Mouse (Mus musculus): ENCODE measurements around the gene Nrp2.

Nrp2 gene

DNA sequence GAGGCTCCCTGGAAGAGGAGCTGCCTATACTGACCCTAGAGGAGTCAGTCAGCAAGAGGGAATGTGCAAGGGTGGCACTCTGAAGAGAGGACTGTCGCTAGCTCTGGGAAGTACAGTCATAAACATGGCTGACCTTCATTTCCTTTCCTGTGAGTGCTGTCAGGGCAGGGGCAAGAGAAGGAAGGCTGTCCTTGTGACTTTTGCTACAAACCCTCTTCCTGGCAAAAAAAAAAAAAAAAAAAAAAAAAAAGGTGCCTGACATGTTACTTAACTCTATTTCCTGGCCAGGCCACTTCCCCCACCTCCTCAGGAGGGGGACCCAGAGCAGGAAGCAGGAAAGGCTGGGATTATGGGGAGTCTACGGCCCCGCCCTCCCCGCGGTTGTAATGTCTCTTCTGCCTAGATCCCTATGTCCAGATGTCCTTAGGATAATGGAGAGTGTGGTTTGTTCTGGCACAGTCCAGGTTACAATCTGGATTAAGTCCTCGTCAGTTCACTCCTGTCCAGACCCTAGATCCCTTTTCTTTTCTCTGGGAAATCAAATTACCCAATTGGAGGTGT, 21.5 kb downstream of the Nrp2 start:
- peak; percentile 78 for DNase-seq

DNA sequence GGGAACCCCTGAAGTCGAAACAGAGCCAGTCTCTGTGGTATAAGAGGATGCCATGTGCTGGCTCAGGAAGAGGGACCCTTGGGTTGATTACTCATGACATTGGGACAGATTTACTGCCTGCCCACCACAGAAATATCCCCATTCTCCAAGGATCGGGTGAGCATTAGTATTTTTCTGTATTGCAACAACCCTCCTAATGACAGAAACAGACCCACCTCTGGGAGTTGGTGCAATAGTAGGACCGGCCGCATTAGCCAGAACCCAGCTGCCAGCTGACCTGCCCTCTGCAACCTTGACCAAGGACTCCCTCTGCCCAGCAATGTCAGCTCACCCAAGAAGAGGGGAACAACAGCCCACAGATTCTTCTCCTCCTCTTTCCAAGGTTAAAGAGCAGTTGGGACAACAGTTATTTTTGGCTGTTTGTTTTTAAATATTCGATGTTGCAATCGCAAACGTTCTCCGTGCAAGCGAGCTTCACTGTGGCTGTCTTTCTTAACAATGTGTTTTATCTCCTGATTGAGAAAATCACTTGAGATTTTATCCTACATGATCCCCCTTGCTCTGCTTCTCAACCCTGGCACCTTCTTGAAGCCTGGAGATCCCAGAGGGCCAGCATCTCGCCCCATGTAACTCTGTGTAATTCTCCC, 22.1 kb downstream of the Nrp2 start:
- DNase-seq = peak; percentile 62

DNA sequence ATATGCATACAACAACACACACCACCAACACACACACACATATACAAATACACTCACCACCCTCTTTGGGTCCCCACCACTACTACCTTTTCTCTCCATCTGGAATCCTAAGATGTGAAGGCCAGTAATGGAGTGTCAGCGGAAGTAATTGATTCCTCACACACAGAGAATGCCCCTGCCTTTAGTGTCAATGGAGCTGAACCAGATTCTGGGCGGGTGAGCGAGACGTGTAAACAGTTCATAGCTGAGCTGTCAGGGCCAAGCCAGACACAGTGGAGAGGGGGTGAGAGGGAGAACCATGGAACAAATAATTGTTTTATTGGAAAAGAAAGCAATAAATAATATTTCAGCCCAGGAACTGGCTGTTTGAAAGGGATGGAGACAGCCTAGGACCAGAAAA, 24.1 kb downstream of the Nrp2 start:
- DNase-seq = no peak

DNA sequence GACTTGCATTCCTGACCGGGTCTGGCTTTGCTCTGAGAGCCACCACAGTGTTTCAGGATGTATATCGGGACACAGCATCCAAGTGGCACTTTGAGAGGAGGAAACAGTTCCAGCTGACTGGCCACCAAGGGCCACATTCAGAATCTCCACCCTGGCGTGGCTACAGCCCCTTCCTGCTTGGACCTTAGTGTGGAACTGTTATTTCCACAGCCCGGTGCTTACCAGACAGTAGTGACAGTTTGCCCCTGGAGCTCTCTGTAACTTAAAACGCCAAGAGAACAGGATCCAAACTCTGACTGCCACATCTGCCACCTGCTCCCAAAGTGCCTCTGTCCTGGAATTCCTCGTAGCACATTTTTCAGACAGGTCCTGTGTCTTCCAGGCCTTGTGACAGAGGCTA, 25.3 kb downstream of the Nrp2 start:
- no peak for DNase-seq

DNA sequence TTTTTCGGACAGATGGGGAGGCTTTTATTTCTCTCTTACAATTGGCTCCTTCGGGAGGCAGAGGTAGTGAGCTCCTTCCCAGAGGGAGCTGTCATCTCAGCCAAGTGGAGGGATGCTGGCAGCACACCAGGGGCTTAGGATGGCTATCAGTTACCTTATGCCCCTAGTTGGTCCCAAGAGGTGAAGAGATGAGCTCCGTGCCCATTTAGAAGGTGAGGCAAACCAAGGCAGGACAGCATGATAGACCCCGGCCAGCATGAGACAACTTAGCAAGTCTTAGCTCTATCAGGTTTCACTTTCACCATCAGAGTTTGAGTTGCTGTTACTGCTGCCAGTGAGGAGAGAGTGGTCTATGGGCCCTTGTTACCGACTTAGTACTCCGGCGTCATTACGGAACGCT, 25.8 kb downstream of the Nrp2 start:
- no peak for DNase-seq

DNA sequence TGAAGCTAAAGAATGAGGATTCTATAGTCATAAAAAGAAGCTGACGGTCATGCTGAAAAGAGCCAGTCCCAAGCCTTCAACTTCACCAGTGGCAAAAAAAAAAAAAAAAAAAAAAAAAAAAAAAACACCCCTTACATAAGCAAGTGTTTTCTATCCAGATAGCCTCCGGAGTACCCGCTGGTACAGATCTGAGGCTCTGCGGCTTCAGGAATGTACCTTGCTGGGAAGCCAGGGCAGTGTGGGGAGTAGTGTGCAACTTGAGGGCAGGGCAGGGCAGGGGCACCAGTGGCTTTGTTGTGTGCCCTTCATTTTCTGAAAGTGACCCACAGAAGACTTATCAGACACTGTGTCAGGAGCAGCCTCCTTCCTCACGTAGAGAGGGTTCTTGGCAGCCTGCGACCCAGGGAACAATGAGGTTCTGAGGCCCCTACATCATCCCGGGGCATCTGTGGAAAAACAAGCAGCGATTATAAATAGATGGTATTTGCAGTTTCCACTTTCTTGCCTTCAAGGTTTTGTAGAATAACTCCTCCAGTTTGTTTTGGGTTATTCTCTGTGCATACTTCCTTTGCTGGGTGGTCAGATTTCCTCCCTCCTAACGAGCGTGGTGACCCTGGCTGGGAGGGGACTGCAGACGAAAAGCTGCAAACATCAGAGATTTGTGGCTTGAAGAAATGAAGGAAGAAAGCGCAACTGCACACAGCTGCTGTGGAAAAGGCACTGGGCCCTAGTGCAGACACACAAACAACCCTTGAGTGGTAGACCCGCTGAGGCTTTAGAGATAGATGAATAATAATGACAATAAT, 26.5 kb downstream of the Nrp2 start:
- no peak for DNase-seq

DNA sequence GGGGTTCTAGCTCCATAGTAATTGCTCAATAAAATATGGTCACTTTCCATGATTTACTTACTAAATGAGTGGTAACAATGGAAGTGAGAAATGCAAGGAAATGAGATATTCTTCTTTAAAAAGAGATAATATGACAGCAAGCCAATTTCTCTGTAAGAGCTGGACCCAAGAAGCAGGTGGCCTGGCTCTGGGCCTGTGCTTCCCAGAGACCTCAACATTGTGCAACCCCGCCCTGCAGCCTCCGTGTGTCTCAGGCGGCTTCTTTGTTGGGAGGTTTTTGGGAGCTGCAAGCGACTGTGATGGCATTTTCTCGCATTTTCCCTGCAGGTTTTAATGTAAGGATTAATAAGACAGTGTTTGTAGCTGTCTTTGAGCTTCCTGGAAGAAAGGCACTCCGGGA, 29.0 kb downstream of the Nrp2 start:
- DNase-seq = no peak

DNA sequence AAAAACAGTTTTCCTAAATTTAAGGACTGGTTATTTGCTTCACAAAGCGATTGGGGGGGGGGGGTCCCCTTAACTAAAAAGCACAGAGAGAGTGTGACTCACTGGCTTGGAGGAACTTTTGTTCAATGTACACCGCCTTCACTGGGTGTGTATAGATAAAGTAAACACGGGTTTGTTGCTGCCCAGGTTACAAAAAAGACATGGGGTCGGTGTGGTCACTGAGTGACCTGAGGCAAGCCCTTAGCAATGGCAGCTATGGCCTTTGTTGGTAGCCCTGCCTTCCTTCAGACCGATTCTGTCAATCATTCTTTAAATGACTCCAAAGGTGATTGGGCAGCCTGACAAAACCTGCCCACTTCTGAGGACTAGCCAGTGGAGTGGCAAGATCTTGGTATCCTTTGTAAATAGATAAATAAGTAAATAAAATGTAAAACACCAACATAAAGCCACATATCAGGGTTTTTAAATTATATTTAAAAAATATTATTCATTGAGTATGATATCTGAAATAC, 31.4 kb downstream of the Nrp2 start:
- no peak for DNase-seq

DNA sequence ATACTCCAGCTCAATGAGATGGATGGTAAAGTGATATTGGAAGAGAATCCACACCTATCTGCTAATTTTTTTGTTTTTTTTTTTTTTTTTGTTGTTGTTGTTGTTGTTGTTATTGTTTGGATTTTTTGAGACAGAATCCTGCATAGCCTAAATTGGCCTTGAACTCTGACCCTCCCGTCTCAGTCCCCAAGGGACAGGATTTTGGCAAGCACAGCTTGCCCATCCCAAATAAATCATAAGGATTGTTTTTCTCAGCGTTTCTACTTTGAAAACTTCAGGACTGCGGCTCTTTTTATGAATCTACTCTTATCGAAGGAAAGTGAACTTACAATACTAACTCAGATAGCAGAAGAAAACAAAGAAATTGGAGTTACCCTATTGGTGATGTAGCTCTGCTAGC, 31.9 kb downstream of the Nrp2 start:
- no peak for DNase-seq

DNA sequence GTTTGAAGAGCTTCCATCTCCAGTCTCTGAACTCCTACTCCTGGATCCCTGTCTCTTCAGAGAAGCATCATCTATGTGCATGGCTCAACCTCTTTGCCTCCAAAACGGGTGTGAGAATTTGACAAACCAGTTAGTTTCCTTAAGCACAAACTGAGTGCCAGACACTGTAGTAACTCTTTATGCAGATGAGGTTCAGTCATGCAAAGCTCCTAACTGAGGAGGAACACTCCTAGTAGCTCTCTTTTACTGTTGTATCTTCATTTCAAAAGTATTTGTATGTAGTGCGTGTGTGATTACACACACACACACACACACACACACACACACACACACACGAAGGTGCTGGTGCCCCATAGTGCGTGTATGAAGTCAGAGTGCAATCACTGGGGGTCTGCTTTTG, 32.8 kb downstream of the Nrp2 start:
- DNase-seq = no peak

DNA sequence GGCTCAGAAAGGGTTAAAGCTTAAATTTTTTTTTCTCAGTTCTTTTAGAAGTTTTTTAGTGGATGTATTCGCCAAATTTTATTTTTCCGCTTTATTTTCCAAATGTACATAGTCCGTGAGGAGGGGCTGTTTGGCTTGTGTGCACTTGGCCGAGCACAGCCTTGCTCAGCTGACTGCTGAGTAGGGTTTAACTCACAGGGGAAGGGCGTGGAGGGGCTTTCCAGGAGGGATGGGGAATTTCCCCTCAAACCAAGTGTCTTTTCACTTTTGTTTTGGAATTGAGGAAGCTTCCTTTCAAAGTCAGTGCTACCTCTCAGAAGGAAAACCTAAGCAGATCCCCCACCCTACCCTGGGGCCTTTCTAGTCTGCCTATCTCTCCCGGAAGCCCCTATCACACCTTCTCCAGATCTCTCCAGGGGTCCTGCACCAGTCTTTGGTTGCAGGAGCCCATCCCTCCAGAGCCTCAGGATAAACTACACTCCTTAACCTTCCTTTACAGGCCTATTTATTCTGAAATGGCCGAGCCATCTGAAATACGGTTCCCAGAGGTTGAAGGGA, 33.4 kb downstream of the Nrp2 start:
- DNase-seq = no peak

DNA sequence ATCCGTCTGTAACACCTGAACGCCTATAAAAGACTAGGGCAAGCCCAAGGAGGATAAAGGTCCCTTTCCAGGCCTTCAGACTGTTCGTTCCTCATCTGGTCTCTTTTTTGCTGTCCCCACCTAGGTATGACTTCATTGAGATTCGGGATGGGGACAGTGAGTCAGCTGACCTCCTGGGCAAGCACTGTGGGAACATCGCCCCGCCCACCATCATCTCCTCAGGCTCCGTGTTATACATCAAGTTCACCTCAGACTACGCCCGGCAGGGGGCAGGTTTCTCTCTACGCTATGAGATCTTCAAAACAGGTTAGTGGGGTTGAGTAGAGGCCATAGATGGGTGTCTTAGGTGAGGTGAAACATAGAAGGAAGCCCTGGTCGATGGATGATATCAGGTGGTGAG, 35.1 kb downstream of the Nrp2 start:
- DNase-seq = no peak

DNA sequence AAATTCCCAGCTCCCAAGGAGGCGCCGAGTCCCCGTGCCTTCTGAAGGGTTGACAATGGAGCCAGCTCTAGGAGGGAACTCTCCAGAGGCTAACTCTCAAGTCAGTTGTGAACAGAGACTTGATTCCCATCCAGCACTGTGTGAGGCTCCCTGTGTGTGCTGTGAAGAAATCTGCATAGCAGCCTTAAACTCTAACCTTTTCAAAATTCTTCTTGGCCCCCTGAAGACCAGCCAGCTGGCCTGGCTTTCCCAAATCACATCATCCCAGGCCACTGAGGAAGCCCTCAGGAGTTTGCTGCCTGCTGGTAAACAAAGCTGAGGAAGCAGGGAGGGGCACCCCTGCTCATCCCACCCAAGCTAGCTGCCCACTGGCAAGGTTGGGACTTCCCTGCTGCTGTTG, 39.0 kb downstream of the Nrp2 start:
- DNase-seq = peak; percentile 65

DNA sequence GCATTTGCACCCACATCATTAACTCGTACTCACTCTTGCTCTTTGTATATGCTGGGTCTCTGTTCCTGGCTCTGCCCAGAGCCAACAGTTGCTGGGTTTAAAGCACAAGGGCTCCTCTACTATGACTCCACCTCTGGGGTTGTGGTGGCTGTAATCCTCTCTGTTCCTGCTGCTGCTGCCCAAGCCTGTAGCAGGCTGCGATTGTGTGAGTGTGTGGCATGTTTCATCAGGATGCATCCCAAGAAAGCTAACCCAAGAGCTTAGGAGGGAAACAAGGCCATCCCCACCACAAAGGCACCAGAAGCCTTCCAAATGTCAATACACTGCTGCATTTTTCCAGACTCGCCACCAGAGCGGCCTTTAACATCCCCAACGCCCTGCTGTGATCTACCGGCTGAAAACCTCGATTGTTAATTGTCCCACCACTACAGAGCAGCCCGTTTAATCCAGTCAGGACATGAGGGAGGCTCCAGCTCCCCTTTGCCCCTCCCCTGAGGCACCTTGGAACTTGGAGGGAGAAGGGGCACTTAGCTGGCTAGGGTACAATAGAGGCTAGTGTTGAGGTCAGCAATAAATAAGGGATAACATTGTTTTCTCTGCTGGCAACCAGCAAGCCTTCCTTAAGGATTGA, 40.1 kb downstream of the Nrp2 start:
- no peak for DNase-seq

DNA sequence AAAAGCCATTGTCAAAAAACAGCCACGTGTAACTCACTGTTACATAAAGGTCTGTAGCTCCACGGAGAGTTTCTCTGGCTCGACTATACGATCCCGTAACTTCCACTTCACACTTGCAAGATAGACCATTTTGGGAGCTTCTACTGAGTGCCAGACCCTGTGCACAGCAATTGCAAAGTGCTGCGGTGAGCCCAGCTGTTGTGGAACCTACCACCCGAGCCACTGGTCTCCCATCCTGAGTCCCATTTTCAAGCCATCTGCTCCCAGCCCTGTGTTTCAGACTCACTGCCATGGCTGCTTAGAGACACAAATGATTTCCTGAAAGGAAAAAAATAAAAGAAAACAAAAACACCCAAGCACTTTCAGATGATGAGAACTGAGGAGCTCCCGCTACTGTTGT, 42.8 kb downstream of the Nrp2 start:
- no peak for DNase-seq

DNA sequence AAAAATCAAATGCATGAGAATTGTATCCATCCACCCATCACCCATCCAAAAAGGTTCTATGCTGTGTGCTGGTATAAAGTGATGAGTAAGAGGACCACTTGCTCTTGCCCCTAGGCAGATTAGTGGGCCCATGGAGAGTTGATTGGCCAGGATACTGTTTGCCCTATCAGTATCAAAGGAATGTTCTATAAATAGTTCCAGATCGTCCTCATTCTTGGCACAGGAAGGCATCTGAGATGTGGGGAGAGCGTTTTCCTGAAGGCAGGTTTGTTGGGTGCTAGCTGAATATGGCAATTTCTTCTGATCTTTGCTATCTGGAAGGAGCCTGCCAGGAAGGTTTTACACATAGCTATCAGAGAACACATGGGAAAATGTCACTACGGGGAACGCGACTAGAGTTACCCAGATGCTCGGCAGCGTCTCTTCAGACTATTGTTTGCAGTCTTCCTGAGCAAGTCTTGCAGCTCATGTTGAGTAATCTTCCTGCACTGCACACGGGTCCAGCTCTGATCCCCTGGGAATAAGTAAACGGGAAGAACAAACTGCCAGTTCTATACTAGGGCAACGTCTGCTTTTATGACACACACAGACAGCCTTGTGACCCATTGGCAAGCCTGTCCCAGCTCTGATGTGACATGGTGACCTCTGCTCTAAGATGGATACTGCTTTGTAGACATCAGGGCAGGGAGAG, 44.5 kb downstream of the Nrp2 start:
- DNase-seq = no peak

DNA sequence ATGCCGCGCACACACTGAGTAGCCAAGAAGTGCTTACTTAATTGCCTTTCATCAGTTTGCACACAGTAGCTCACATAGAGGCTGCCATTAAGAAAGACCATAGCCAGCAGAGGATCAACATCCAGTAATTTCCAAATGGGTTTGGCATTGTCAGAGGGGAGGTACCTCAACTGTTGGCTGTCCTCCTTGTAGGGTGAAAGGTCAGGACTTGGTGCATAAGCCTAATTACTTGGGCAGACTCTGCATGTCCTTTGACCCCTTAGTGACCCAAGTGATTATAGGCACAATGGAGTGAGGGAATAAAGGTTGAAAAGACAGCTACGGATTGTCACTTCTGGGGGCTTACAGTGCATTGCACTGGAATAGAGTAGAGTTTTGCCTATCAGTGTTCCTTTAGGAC, 45.3 kb downstream of the Nrp2 start:
- DNase-seq = no peak

DNA sequence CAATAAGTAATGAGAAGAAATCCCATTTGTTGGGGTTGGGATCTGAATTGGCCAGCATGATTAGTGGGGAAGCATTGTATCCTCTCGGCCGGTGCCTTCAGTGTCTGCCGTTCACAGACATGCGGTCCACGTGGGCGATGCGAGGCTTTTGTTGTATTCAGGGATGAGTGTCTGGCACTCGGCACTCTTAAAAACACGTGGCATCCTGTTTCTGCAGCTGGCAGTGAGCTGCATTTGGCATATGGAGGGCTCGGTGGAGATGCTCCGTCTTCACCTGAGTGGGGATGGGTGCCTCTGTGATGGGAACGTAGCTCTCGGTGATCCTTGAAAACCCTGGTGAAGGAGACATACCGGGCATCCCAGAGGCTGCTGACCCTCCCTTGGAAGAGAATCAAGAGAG, 46.6 kb downstream of the Nrp2 start:
- no peak for DNase-seq

DNA sequence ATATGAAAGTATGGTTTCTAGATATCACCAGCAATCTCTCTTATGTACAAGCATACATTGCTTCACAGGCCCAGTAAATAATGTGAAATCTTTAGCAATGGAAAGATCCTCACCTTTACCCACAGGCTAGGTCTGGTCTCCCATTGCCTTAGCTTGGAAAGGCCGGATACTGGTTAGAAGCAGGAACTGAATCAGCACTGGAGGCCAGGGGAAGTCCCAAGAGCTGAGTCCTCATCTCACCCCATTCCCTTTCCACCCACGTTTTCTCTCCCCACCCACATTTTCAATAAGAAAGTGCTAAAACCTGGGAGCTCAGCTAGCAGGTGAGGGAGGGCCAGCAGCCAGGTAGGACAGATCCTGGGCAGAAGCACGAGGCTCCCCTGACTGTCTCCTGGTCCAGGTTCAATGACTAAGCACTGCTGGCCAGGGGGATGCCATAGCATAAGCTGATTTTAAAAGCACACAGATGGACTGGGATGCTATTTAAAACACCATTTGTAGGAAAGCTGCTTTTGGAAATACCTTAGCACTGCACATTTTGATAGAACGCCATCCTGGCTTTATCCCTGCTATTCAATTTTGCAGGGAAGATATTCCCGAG, 47.4 kb downstream of the Nrp2 start:
- DNase-seq = no peak

DNA sequence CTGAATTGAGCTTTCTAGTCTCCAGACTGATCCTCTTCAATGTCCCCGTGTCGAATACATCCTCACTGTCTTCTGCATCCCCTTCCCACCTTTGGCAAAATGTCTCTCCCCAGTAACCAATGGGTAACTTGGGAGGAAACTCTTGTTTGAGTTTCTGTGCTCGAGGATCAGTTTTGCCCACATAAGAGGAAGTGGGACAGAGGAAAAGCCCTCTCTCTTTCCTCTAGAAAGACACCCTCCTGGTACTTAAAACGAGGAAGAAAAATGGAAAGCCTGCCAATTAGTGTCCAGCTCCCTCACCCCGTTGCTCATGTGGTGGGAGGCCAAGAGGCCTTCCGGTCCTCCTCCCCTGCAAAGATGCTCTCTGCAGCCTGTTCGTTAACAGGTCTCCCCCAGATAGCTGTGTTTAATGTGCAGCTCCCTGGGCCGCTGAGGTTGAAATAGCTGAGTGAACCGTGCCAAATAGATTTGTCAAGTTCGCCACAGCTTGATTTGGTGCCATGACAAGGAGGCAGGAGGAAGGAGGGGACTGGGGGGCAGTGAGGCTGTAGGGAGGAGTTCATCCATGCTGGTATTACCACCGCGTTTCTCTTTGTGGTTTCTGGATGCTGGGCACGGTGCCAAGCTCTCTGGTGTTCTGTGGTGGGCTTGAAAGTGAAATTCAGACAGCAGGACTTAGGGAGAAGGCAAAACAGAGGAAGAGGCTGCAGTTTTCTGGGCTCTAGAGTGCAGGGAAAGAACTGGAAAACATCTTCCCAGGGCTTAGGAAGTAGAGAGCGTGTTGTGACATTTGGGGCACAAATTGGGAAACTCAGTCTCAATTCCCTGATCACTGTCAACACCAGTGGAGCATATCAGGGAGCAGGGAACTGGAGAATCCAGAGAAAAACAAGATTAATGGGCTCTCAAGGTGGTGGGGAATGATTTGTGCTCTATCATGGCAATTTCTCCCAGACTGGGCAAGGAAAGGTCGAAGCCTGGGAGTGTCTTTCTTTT, 48.2 kb downstream of the Nrp2 start:
- DNase-seq = peak; percentile 52

DNA sequence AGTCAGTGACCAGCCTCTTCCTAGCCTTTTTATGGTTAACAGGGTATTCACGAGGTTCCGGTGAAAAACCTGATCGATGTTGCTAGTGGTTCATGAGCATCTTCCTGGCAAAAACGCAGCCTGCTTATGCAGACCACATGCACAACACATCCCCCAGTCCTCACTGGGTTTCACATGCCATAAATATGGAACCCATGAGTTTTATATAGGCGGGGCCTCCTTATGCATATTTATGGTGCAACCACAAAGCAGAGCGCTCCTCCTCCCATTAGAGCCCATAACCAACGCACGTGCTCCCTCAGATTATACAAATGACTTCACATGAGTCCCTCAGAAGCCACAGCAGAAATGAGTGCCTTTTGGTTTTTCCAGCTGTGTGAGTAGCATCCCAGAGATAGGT, 49.0 kb downstream of the Nrp2 start:
- DNase-seq = no peak

Data from lung, postnatal 10 days (tissue).